Mouse (Mus musculus) heart, postnatal 0 days (tissue): ENCODE results near the gene Lyz2. TPM values are rescaled to one million over a fixed set of nuclear protein-coding genes. Genes with fewer than 3 reads are reported as not detected.
"Not testable (repeated sequence)": the region's sequence is repeated elsewhere in the genome, so short reads cannot be mapped to it uniquely, and the experiment has no call there.

Experiments
- ATAC-seq: fragments of 200-750 bp; cut with Nextera tagmentation; 2 replicates; pipeline ENCODE4 v1.8.0; 2017; ENCODE audit warnings: low read depth, moderate number of reproducible peaks, moderate library complexity; ENCODE audit not compliant: insufficient read depth
- DNase-seq: peaks from one replicate; pipeline ENCODE4 v3.0.0-alpha.2; 2016; ENCODE audit warnings: low spot score
- H3K27ac ChIP-seq: fragments of 300-500 bp; sonication (generic); 2 replicates; pipeline ENCODE4 v1.5.1; 2014; ENCODE audit warnings: low read depth, mild to moderate bottlenecking
- H3K27me3 ChIP-seq: fragments of 300-500 bp; sonication (generic); 2 replicates; pipeline ENCODE4 v1.6.1; 2014; ENCODE audit warnings: low read length, mixed read lengths; ENCODE audit not compliant: control insufficient read depth, insufficient read depth
- H3K36me3 ChIP-seq: fragments of 300-500 bp; sonication (generic); replicated peaks from 2 replicates; pipeline ENCODE4 v1.6.1; 2014; ENCODE audit warnings: low read length, mixed read lengths; ENCODE audit not compliant: control insufficient read depth, insufficient read depth
- H3K4me1 ChIP-seq: fragments of 300-500 bp; sonication (generic); 2 replicates; pipeline ENCODE4 v1.6.1; 2014; ENCODE audit warnings: antibody characterized with exemption; ENCODE audit not compliant: control insufficient read depth, insufficient read depth
- H3K4me2 ChIP-seq: fragments of 300-500 bp; sonication (generic); 2 replicates; pipeline ENCODE4 v1.6.1; 2014; ENCODE audit warnings: low read depth, mild to moderate bottlenecking, low read length, moderate library complexity
- H3K4me3 ChIP-seq: fragments of 300-500 bp; sonication (generic); 2 replicates; pipeline ENCODE4 v1.5.1; 2014; ENCODE audit warnings: low read depth, low read length
- H3K9ac ChIP-seq: fragments of 300-500 bp; sonication (generic); replicated peaks from 2 replicates; pipeline ENCODE4 v1.6.1; 2014; ENCODE audit warnings: low read depth, low read length, mixed read lengths
- H3K9me3 ChIP-seq: fragments of 300-500 bp; sonication (generic); replicated peaks from 2 replicates; pipeline ENCODE4 v1.6.1; 2016; ENCODE audit warnings: low read length; ENCODE audit not compliant: control insufficient read depth
- CTCF ChIP-seq: IDR thresholded peaks from 2 replicates; pipeline ENCODE4 v1.5.1; 2016; ENCODE audit warnings: antibody characterized with exemption, control low read depth, low read depth
- EP300 ChIP-seq: IDR thresholded peaks from 2 replicates; pipeline ENCODE4 v1.6.1; 2016; ENCODE audit warnings: antibody characterized with exemption, low read depth
- WGBS: fragments of 180-500 bp; shearing (Covaris S2); extraction: QIAGEN DNeasy Blood & Tissue Kit; methylation state at CpG from one replicate; pipeline ENCODE4 v1.1.7; 2014; 5-methylcytosine and 5-hydroxymethylcytosine counted together
- polyA plus RNA-seq: library from polyadenylated mRNA; unstranded; fragments of >200 nt; fragmentation: Nextera tagmentation; extraction: Ambion mirVana; gene quantifications from 2 replicates; pipeline ENCODE4 v1.2.1, GENCODE M21; 2015
- total RNA-seq: library from RNA; depleted of rRNA; stranded (reverse); fragments of >200 nt; gene quantifications from 2 replicates; pipeline ENCODE4 v1.2.3, GENCODE M21; 2014; ENCODE audit warnings: low replicate concordance

The Lyz2 gene
- total and polyA plus RNA-seq, 2 experiments from 2014 or later: 37.1 to 54.7 TPM

DNA sequence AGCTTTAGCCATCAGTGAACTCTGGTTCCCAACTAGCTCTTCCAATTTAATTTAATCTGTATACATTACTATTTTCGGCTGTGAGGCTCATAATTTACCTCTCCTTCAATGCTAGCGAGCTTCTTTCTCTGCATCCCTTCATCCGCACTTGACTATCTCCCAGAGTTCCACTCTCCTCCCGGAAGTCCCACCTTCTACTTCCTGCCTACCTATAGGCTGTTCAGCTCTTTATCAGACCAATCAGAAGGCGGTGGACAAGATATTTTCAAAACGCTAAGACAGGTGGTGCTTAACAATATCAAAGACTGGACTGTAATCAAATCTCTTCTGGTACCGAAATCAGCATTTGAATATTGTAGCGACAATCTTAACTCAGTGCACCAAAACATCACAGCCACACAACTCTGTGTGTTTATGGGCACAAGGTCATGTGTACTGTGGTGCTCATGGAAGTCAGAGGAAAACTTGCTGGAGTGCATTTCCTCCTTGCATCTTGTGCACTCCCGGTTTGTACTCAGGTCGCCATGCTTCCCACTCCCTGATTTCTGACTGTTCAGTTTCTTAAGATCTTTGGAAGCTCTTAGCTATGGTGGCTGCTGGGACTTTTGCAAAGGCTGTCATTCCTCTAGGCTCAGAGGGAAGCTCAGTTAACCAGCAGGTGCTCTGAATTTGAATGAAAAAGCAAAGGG, 6.3 kb downstream of the Lyz2 start:
- no peak overlapping the region for H3K27ac ChIP-seq
- no peaks in the 10 kb centered on the region for H3K36me3 ChIP-seq
- no peaks in the 10 kb centered on the region for H3K9me3 ChIP-seq
- DNase-seq (no peak), ATAC-seq (no peak)
- 85% methylated on average over 10 of the region's 10 CpGs for WGBS
- no peaks in the 10 kb centered on the region for H3K27me3 ChIP-seq
- TF ChIP-seq CTCF (no peak), EP300 (no peak)
- H3K4me1 ChIP-seq: no peaks in the 10 kb centered on the region
- no peak overlapping the region for H3K4me2 ChIP-seq
- no peak overlapping the region for H3K9ac ChIP-seq
- no peak overlapping the region for H3K4me3 ChIP-seq

DNA sequence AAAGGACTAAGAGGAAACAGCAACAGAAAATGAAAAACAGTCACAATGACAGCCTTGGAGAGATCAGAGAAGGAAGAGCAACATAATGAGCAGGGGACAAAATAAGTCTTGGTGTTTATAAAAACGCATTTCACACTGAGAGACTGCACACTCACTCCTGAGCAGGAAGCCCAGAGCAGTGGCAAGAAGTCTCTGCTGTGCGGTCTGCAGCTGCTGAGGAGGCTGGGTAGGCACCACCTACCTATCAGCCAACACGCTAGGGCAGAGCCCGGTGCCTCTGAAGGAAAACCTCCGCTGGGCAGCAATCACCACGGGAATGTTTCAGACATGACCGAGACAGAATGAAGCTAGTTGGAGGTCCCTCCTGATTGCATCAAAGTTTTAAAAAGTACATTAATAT, 7.5 kb downstream of the Lyz2 start:
- not testable (repeated sequence) for H3K9ac ChIP-seq, ATAC-seq, H3K9me3 ChIP-seq, H3K4me2 ChIP-seq, DNase-seq, H3K36me3 ChIP-seq, H3K4me3 ChIP-seq, H3K4me1 ChIP-seq, H3K27me3 ChIP-seq, H3K27ac ChIP-seq
- WGBS: 62% methylated on average over 2 of the region's 7 CpGs

DNA sequence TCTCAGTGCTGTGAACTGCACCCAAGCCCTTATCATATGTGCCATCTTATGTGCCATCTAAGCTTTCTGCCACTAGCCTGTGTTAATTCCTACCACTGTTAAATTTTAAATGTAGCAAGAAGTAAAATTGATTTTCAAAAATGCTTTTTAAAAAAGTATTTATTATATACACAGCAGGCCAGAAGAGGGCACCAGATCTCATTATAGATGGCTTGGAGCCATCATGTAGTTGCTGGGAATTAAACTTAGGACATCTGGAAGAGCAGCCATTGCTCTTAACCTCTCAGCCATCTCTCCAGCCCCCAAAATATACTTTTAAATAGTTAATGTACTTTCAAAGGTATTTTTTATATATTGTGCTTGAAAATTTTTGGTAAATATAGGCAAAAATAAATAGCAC, 10.1 kb downstream of the Lyz2 start:
- no peak overlapping the region for H3K27ac ChIP-seq
- no peaks in the 10 kb centered on the region for H3K9me3 ChIP-seq
- peak; percentile 31 for TF ChIP-seq CTCF
- no peak for TF ChIP-seq EP300
- no peaks in the 10 kb centered on the region for H3K36me3 ChIP-seq
- no peaks in the 10 kb centered on the region for H3K4me1 ChIP-seq
- ATAC-seq: no peak
- no peak overlapping the region for H3K9ac ChIP-seq
- no peak for DNase-seq
- no peaks in the 10 kb centered on the region for H3K27me3 ChIP-seq
- H3K4me3 ChIP-seq: no peak overlapping the region
- H3K4me2 ChIP-seq: no peak overlapping the region

DNA sequence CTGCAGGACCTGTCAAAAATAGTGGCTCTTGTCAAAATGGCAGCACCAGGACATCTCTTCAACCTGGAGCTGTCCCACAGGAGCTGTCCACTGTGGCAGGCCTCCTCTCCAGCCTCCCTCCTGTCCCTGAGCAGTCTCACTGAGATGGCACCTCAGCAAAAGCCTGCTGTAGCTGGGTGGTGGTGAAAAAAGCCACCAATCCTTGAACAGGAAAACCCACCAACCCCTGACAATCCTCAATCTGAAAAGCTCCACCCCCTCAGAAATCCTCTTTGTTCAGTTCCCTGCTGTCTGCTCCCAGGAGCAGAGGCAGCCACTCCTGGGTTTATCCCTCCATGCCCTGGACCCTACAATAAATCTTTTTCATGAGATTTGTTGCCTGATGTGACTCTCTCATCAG, 22.3 kb downstream of the Lyz2 start:
- Histone ChIP-seq H3K9me3 (no peaks in the 10 kb centered on the region), H3K4me1 (no peaks in the 10 kb centered on the region), H3K4me2 (no peak overlapping the region), H3K4me3 (no peak overlapping the region), H3K9ac (no peak overlapping the region), H3K36me3 (no peaks in the 10 kb centered on the region), H3K27me3 (no peaks in the 10 kb centered on the region), H3K27ac (no peak overlapping the region)
- ATAC-seq (no peak), DNase-seq (no peak)
- TF ChIP-seq EP300 (no peak), CTCF (no peak)

DNA sequence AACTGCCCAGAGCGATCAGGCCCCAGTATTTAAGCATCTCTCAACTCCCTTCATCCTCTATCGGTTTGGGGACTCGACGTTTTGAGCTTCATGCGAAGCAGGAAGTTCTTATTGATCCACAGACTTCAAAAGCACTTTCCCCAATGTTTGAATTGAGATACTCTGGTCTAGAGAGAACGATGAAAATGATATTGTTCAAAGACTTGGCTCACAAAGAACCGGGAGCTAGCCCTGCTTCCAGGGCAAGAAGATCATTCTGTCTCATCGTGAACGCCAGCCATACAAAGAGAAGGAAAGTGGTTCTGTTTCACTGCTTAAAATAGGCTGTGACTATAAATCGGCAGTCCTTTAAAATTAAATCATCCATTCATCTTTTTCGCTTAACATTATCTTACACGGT, 43.5 kb downstream of the Lyz2 start, which contains the start of gene 9530003J23Rik:
Gene 9530003J23Rik, minus strand, starts transcription at position 101 of the 400 bp plus-strand sequence.
- no peaks in the 10 kb centered on the region for H3K9me3 ChIP-seq
- H3K4me2 ChIP-seq: no peak within 1 kb of the TSS
- H3K4me3 ChIP-seq: no peak within 1 kb of the TSS
- H3K36me3 ChIP-seq: no peaks in the 10 kb centered on the region
- no peak for DNase-seq
- TF ChIP-seq EP300 (no peak), CTCF (no peak)
- H3K27ac ChIP-seq: no peak within 1 kb of the TSS
- WGBS: 81% methylated on average over 12 of the region's 12 CpGs
- H3K4me1 ChIP-seq: no peaks in the 10 kb centered on the region
- no peak within 1 kb of the TSS for H3K9ac ChIP-seq
- H3K27me3 ChIP-seq: no peaks in the 10 kb centered on the region
- ATAC-seq: no peak

DNA sequence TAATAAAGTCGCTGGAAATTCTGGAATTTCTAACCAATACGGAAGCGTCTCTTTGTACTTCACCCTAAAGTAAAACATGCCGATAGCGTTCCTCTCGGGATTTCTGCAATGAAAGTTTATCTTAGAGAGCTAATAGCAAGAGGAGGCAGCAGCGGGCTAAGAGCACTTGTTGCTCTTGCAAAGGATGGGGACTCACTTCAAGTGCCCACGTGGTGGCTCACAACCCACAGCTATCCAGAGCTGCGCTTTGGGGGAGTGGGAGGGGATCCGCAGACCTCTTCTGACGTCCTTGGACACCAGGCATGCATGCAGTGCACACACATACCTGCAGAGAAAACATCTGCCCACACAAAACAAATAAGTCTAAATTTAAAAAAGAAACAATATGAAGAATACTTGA, 46.3 kb downstream of the Lyz2 start:
- DNase-seq (no peak), ATAC-seq (no peak)
- H3K4me3 ChIP-seq: no peak overlapping the region
- H3K9ac ChIP-seq: no peak overlapping the region
- H3K9me3 ChIP-seq: no peaks in the 10 kb centered on the region
- peak overlapping the region; percentile 24 for H3K4me2 ChIP-seq
- H3K4me1 ChIP-seq: no peaks in the 10 kb centered on the region
- WGBS: 34% methylated on average over 11 of the region's 11 CpGs
- TF ChIP-seq EP300 (no peak), CTCF (no peak)
- no peak overlapping the region for H3K27ac ChIP-seq
- no peaks in the 10 kb centered on the region for H3K27me3 ChIP-seq
- H3K36me3 ChIP-seq: no peaks in the 10 kb centered on the region
